Mouse (Mus musculus) forebrain, embryonic 11.5 days (tissue): ENCODE results near the gene Katnb1. TPM values are rescaled to one million over a fixed set of nuclear protein-coding genes. Genes with fewer than 3 reads are reported as not detected.

ENCODE experiments used
- ATAC-seq: fragments of 200-750 bp; cut with Nextera tagmentation; replicated peaks from 2 replicates; pipeline ENCODE4 v1.8.0; 2017; ENCODE audit warnings: moderate TSS enrichment; ENCODE audit not compliant: low FRiP score
- DNase-seq: peaks from one replicate; pipeline ENCODE4 v3.0.0-alpha.2; 2017; ENCODE audit warnings: low spot score
- H3K27ac ChIP-seq: fragments of 300-500 bp; sonication (generic); 2 replicates; pipeline ENCODE4 v1.5.1; 2014; ENCODE audit warnings: low read depth, low read length
- H3K27me3 ChIP-seq: fragments of 300-500 bp; sonication (generic); 2 replicates; pipeline ENCODE4 v1.6.1; 2014; ENCODE audit warnings: mild to moderate bottlenecking, low read length, mixed read lengths; ENCODE audit not compliant: control insufficient read depth, insufficient read depth
- H3K36me3 ChIP-seq: fragments of 300-500 bp; sonication (generic); 2 replicates; pipeline ENCODE4 v1.6.1; 2014; ENCODE audit warnings: mild to moderate bottlenecking, low read length, moderate library complexity, mixed read lengths; ENCODE audit not compliant: control insufficient read depth, insufficient read depth
- H3K4me1 ChIP-seq: fragments of 300-500 bp; sonication (generic); replicated peaks from 2 replicates; pipeline ENCODE4 v1.6.1; 2014; ENCODE audit warnings: low read length, mixed read lengths; ENCODE audit not compliant: control insufficient read depth, insufficient read depth
- H3K4me2 ChIP-seq: fragments of 300-500 bp; sonication (generic); 2 replicates; pipeline ENCODE4 v1.6.1; 2014; ENCODE audit warnings: low read depth, mild to moderate bottlenecking, low read length, moderate library complexity, mixed read lengths; ENCODE audit not compliant: severe bottlenecking
- H3K4me3 ChIP-seq: fragments of 300-500 bp; sonication (generic); 2 replicates; pipeline ENCODE4 v1.5.1; 2014; ENCODE audit warnings: low read depth, low read length
- H3K9ac ChIP-seq: fragments of 300-500 bp; sonication (generic); 2 replicates; pipeline ENCODE4 v1.6.1; 2014; ENCODE audit warnings: low read length
- H3K9me3 ChIP-seq: fragments of 300-500 bp; sonication (generic); 2 replicates; pipeline ENCODE4 v1.6.1; 2016; ENCODE audit warnings: low read length, mixed read lengths; ENCODE audit not compliant: control insufficient read depth
- WGBS: fragments of 180-500 bp; shearing (Covaris S2); extraction: QIAGEN DNeasy Blood & Tissue Kit; methylation state at CpG from one replicate; pipeline ENCODE4 v1.1.7; 2014; 5-methylcytosine and 5-hydroxymethylcytosine counted together
- polyA plus RNA-seq: library from polyadenylated mRNA; unstranded; fragments of >200 nt; fragmentation: Nextera tagmentation; extraction: Ambion mirVana; gene quantifications from 2 replicates; pipeline ENCODE4 v1.2.1, GENCODE M21; 2014

Gene Katnb1
- polyA plus RNA-seq, 1 experiment from 2014 or later: 37.5 TPM

DNA sequence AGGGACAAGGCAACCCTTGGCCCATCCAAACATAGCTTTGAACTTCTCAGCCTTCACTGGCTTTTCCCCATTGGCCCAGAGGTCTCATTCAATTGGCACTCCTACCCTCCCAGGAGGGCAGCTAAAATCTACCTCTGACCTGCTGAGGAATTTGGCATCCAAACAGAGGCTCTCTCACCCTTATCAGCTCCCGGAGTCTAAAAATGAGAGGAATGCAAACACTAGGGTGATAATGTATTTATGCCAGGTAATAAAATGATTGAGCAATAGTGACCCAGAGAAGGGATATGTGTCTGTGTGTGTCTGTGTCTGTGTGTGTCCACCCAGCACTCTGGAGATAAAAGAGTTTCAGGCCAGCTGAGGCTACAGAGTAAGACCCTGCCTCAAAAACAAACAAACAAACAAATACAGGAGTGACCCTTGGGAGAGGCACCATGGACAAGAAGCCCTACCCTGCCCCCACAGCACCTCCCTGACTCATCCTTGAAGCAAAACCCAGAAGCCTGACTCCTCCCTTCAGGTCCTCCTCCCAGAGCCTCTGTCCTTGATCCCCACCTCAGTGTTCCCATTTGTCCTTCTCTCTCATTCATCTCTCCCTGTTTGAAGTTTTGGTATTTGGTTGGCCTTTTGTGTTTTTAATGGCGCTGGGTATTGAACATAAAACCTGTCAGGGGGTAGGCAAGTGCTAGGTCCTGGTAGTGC, 65.2 kb downstream of the Katnb1 start:
- H3K9me3 ChIP-seq: no peaks in the 10 kb centered on the region
- H3K27ac ChIP-seq: no peak overlapping the region
- peaks cover 12% of the 10 kb centered on the region for H3K4me1 ChIP-seq
- H3K4me3 ChIP-seq: no peak overlapping the region
- H3K27me3 ChIP-seq: no peaks in the 10 kb centered on the region; the same call in 1 of the 2 replicates
- no peak overlapping the region for H3K4me2 ChIP-seq
- no peak for ATAC-seq
- no peak overlapping the region for H3K9ac ChIP-seq
- WGBS: 75% methylated on average over 2 of the region's 2 CpGs
- no peak for DNase-seq
- no peaks in the 10 kb centered on the region for H3K36me3 ChIP-seq

DNA sequence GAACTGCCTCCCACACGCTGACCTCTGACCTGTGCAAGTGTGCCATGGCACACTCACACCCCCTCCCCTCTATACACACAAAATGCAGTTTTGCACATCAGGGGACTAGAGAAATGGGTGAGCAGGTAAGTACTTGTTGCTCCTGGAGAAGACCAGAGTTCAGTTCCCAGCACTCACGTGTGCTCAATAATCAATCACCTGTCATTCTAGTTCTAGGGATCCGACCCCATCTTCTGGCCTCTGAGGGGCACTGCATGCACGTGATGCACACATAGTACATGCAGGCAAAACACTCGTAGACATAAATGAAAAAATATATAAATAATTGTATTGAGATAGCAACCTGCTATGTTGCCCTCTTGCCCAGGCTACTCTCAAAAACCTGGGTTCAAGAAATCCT, 65.9 kb downstream of the Katnb1 start:
- ATAC-seq (no peak), DNase-seq (no peak)
- Histone ChIP-seq H3K4me3 (no peak overlapping the region), H3K4me1 (peaks cover 8% of the 10 kb centered on the region), H3K9me3 (no peaks in the 10 kb centered on the region), H3K27me3 (no peaks in the 10 kb centered on the region; the same call in 1 of the 2 replicates), H3K9ac (no peak overlapping the region), H3K27ac (no peak overlapping the region), H3K4me2 (no peak overlapping the region), H3K36me3 (no peaks in the 10 kb centered on the region)
- 88% methylated on average over 5 of the region's 5 CpGs for whole genome bisulfite sequencing

DNA sequence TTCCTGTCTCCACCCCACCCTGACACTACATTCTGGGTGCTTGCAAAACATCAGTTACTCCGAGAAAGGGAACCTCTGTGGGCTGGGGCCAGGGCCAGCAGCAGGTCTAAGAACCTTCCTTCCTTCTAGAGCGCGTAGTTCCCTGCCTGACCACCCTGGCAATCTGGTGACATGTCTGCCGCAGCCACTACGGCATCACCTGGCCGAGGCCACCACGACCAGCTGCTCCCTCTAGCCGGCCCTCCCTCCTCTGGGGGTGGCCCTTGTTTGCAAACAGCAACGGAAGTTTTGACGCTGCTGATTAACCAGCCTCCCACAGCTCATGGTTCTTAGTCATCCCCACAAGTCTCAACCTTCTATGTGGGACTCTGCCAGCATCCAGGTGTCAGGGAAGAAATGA, 68.4 kb downstream of the Katnb1 start:
- 56% methylated on average over 10 of the region's 10 CpGs for WGBS
- no peaks in the 10 kb centered on the region for H3K4me1 ChIP-seq
- ATAC-seq (no peak), DNase-seq (no peak)
- H3K9me3 ChIP-seq: no peaks in the 10 kb centered on the region
- H3K27me3 ChIP-seq: no peaks in the 10 kb centered on the region
- no peak overlapping the region for H3K27ac ChIP-seq
- no peak overlapping the region for H3K4me3 ChIP-seq
- no peak overlapping the region for H3K4me2 ChIP-seq
- no peaks in the 10 kb centered on the region for H3K36me3 ChIP-seq
- H3K9ac ChIP-seq: no peak overlapping the region

DNA sequence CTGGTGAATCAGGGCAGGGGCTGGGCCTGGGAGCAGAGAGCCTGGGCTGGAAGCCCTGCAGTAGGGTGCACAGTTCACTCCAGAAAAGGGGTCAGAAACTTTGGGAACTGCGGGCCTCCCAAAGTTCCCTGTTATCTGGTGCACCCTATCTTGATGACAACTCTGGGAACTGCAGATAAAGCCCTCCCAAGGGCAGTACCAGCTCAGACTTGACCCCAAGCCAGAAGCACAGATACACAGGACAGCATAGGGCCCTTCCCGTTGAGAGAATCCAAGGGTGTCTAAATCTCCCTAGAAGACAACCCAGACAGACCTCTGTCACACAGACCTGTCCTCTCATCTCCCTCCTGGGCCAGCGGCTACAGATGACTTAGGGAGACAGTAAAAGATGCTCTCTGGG, 69.6 kb downstream of the Katnb1 start:
- H3K27ac ChIP-seq: no peak overlapping the region
- WGBS: 83% methylated on average over 3 of the region's 3 CpGs
- no peak overlapping the region for H3K4me3 ChIP-seq
- no peak overlapping the region for H3K4me2 ChIP-seq
- DNase-seq: no peak
- H3K36me3 ChIP-seq: no peaks in the 10 kb centered on the region
- H3K4me1 ChIP-seq: no peaks in the 10 kb centered on the region
- no peak overlapping the region for H3K9ac ChIP-seq
- no peaks in the 10 kb centered on the region for H3K9me3 ChIP-seq
- ATAC-seq: no peak
- H3K27me3 ChIP-seq: no peaks in the 10 kb centered on the region

Other genes starting within 250 kb of the Katnb1 start
- 53.7 and 60.5 TPM in 2 replicates for gene Coq9, start 242.9 kb upstream of the Katnb1 start, polyA plus RNA-seq
- 144 and 152 TPM in 2 replicates for gene Ciapin1, start 242.8 kb upstream of the Katnb1 start, polyA plus RNA-seq
- gene Polr2c, start 223.7 kb upstream of the Katnb1 start, polyA plus RNA-seq: 156 and 173 TPM in 2 replicates
- gene Dok4, start 204.9 kb upstream of the Katnb1 start, polyA plus RNA-seq: 19.1 and 19.9 TPM in 2 replicates
- 18.8 and 19.5 TPM in 2 replicates for gene Ccdc102a, start 163.1 kb upstream of the Katnb1 start, polyA plus RNA-seq
- gene Adgrg5, start 157.5 kb upstream of the Katnb1 start, polyA plus RNA-seq: 0.12 and 0.20 TPM in 2 replicates
- 177 and 184 TPM in 2 replicates for gene Adgrg1, start 106.4 kb upstream of the Katnb1 start, polyA plus RNA-seq
- 2.9 and 3.2 TPM in 2 replicates for gene Adgrg3, start 63.5 kb upstream of the Katnb1 start, polyA plus RNA-seq
- 0.12 TPM in 1 of 2 replicates, not detected in the other for gene Drc7, start 26.1 kb upstream of the Katnb1 start, polyA plus RNA-seq
- gene Kifc3, start 121.6 kb downstream of the Katnb1 start, polyA plus RNA-seq: 5.5 and 5.9 TPM in 2 replicates
- gene Cngb1, start 225.4 kb downstream of the Katnb1 start, polyA plus RNA-seq: 0.17 and 0.33 TPM in 2 replicates
- not detected in 2 replicates for gene Tepp, start 229.4 kb downstream of the Katnb1 start, polyA plus RNA-seq